Mouse (Mus musculus) forelimb bud, embryonic 11.5 days (tissue): ENCODE data around the gene Gas2.

ENCODE experiments used
- DNase-seq: peaks from one replicate; pipeline ENCODE4 v3.0.0-alpha.2; 2012; ENCODE audit warnings: low read depth, low spot score

Gas2 gene

GRCm38 (mm10) chr7:51880121-51880520, 18.3 kb downstream of the Gas2 start:
- no peak for DNase-seq

- no peak for DNase-seq
Measured at GRCm38 (mm10) chr7:51885345-51885744, 23.5 kb downstream of the Gas2 start.

DNA sequence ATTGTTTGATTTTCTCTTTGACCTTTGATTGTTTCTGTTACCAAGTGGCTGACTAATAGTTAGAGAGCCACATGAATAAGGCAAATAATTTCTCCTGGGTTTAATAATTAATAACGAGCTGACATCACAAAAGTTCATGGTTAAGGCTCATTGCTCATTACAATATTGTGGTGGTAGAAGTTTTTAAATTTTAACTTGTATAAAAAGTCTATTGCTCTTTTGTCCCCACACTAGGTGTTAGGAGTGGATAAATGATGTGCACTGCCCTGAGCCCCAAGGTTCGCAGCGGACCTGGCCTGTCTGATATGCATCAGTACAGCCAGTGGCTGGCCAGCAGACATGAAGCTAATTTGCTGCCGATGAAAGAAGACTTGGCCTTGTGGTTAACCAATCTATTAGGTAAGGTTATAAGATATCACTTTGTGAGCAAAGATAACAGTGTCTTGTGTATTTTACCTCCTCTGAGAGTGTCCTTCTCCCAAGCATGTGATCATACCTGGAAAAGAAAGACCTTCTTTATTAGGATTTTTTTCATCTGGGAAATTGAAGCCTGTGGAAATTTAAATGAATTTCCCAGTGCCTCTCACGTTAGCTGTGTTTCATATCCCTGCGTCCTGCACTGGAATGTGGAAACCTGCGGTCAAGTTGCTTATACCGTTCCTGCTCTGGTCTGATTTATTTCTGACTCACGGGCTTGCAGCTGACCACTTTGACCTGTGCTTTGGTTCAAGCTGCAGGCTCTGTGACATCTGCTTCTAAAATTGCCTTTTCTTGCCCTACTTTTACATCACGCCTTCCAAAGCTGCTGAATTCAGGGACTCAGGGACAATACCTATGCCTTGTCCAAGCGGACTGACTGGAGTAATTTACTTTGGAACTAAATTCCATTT, 26.1 kb downstream of the Gas2 start:
- DNase-seq = peak; percentile 43

GRCm38 (mm10) chr7:51889601-51890000, 27.8 kb downstream of the Gas2 start:
- DNase-seq = no peak

GRCm38 (mm10) chr7:51892224-51892965, 30.6 kb downstream of the Gas2 start:
- DNase-seq = no peak

GRCm38 (mm10) chr7:51893008-51893407, 31.2 kb downstream of the Gas2 start:
- no peak for DNase-seq

- peak; percentile 74 for DNase-seq
Measured at GRCm38 (mm10) chr7:51894133-51894801, 32.5 kb downstream of the Gas2 start.

GRCm38 (mm10) chr7:51894939-51895338, 33.1 kb downstream of the Gas2 start:
- DNase-seq = peak; percentile 40

GRCm38 (mm10) chr7:51899066-51899465, 37.3 kb downstream of the Gas2 start:
- DNase-seq = peak; percentile 29

DNA sequence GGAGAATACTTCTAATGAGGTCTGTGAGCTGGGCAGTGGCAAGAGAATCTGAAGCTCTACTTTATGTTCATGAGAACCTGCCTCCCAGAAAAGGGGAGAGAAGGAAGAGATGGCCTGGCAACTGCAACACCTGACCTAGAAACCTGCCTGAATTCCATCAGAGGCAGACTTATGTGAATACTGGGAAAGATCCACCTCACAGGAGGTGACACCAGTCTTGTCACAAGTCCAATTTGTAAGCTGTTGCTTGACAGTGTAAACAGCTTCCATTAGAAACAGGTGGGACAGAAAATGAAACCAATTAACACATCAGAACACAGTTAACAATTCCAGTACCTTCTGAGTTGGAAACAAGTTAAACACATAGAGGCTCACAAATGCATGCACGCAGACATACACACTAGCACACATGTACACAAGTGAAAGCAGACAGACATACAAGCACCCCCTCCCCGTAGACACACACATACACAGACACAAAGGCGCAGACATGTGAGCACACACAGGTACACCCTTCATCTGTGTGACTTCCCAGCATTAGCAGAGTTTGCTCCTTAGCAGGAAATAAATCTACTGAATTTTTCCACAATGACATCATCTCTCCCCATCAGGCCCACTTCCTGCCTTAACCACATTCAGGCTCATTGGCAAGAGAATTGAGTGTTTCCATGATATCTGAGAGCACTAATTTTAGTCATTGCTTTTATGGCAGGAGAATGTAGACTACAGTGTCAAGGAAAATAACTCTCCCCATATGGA, 51.7 kb downstream of the Gas2 start:
- peak; percentile 64 for DNase-seq

GRCm38 (mm10) chr7:51914132-51914531, 52.3 kb downstream of the Gas2 start:
- peak; percentile 49 for DNase-seq

DNA sequence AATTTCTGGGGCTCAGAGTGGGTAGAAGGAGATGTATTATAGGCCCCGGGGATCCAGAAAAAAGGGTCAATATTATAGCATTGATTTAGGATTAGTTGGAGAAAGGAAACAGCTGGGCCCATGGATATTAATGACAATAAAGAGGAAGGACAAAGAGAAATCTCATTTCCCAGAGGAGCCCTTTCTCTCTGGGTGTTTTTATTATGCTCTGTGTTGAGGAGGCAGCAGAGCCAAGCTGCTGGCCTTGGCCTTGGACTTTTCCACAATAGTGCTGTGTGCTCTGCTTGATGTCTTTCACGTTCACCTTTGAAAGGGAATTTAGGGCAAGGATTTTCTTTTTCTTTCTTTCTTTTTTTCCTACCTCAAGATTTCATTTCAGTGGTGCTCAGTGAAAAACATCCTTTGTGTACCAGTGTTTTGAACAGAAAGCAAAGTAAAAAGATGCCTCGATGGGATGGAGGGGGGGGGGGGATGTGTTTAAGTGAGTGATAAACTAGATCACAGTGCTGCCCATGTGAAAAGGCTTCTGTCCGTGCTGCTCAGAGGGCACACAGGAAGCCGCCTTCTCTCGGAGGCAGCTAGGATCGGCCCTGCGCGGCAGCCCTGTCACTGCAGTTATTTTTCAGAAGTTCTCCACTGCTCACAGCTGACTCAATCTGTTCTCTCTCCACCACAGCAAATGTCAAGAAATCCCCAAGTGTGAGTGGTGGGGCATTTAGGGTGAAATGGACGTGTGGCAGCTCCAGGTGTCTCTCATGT, 67.1 kb downstream of the Gas2 start:
- DNase-seq = no peak

- DNase-seq = no peak
Measured at GRCm38 (mm10) chr7:51931217-51931616, 69.4 kb downstream of the Gas2 start.

DNA sequence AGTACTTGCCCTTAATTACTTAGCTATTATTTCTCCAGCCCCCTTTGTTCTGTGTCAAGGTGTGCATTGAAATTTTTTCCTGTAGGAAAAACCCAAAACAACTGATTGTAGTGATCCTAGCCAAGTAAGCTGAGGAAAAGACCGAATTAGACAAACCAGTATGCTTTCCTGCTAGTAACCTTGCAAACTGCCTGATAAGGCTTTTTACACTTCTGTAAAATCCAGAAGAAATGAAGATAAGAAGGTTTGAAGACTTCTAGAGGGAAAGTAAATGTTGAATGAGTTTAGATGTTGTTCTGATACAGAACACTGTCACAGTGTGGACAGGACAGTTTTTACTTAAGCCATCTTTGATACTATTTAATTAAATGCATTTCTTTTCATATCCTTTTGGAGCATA, 75.5 kb downstream of the Gas2 start:
- no peak for DNase-seq

DNA sequence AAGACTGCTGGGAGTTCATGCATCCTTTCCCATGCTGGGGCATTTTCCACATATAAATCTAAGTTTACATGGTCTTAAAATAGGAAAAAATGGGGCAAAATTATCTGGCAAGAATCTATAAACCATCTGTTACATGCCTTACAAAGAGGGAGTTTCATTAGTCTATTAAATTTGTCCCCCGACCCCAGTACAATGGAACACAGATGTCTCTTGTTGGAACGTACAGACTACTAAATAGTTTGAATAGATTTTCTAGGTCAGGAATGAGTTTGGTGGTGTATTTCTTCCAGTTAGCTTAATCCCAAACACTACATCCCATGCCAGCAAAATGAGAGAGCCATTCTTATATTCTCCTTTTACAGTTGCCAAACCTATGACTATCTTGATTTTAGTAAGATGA, 78.6 kb downstream of the Gas2 start:
- DNase-seq = no peak

DNA sequence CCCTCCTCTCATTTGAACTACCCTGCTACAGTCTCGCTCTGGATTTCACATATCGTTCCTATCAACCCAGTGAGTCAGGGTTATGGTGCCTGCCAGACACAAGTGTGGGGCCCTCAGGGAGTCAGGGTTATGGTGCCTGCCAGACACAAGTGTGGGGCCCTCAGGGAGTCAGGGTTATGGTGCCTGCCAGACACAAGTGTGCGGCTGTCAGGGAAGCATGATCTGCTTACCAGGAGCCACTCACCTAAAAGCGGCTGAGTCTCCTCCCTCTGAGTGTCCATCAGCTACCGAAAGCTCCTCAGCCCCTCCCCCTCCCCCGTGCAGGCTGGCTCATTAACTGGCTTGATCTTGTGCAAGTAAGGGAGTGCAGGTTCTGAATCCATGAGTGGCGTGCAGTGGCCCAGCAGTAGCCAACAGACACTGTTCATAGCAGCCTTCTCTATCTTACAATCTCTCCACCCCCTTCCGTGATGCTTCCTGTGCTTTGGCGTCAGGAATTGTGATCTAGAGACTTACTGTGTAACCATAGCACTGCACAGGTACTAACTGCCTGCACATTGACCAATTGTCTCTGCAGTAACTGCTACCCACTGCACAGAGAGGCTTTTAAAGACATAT, 93.7 kb downstream of the Gas2 start:
- DNase-seq = no peak

GRCm38 (mm10) chr7:51957766-51958165, 96.0 kb downstream of the Gas2 start:
- DNase-seq = no peak

DNA sequence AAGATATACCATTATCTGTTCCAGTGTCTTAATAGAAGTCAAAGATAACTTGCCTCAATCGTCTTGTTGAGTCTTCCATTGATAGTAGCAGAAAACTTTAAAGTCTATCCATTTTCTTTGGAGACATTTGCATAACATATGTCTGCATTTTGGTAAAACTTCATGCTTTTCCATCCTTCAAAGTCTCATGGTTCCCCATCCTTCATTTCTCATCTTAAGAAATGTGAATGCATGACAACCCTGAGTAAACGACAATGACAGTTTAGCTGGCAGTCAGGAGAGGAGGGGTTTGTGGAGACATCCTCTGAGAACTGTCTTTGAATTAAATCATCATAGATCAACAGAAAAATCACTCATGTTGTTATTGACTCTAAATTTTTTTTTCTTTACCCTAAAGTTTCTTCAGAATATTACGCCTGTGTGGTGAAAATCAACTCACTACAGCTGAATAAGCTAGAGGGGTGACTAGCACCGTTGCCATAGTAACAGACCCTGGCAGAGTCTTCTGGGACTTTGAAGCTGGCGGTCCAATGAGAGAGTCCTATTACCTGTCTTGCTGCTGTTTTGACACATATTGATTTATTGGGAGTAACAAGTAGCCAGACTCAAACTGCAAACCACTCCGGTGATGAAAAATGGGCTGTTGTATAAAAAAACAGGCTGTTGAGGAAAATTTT, 99.0 kb downstream of the Gas2 start:
- peak; percentile 70 for DNase-seq

- DNase-seq = no peak
Measured at GRCm38 (mm10) chr7:51962219-51962952, 100.6 kb downstream of the Gas2 start.
